ENCODE assay signal across 11 mouse cellular contexts in the genomic region with DNA sequence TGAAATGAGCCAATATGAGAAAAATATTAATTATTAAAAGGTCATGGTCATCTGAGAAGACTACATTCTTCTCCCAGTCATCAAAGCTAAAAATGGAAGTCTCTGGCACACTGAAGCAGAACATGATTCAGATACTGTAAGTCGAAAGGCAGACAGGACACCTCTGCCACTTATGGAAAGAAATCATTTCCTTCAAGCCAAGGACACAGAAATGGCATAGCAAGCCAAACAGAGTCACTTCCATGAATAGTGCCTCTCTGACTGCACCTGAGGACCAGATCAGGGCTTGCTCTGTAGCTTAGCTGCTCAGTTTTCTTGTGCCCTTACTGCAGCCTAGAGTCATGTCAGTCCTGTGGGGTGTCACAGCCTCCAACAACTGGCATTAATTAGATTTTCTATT.
"Had no signal": no experiment of that assay in that cellular context is flagged by ENCODE, and none has a peak within 500 bp of the region (broad histone marks: within the 10 kb centered on the region; RNA-seq: fewer than 3 reads in every experiment).

No protein-coding gene starts in this region.

- DNase-seq: gastrocnemius, adult 2 months; gastrocnemius, postnatal 10 days; gastrocnemius, postnatal 25 days; kidney, adult 18-20 months; kidney, adult 8-10 months; kidney, postnatal 10 days; kidney, postnatal 25 days; kidney, postnatal 4 days; liver; liver, embryonic 13.5 days; liver, postnatal 0 days had no signal
